In genomic region chr2:164939106-164939505, GRCm38 (mm10) we compare ENCODE assay signal across 8 mouse cellular contexts. TPM values are rescaled to one million over a fixed set of nuclear protein-coding genes. Genes with fewer than 3 reads are reported as not detected.
A peak's percentile ranks its signal among the peaks of the same experiment; 100 is the strongest.
DNase-seq lines count a peak whose midpoint lies in the region; ATAC-seq and TF ChIP-seq lines count a peak whose summit lies in the region.

No protein-coding gene starts in this region.

- peaks cover 70% of the 10 kb centered on the region for H3K27me3 ChIP-seq in heart, embryonic 12.5 days (replicated peaks)
- peaks cover 74% of the 10 kb centered on the region for H3K27me3 ChIP-seq in E14TG2a.4 (ENCODE audit: insufficient read depth, low read length)
- peaks cover 30% of the 10 kb centered on the region for H3K27me3 ChIP-seq in embryonic facial prominence, embryonic 12.5 days
- peaks cover 58% of the 10 kb centered on the region for H3K27me3 ChIP-seq in limb, embryonic 12.5 days

- no peak for ATAC-seq in heart, embryonic 12.5 days (ENCODE audit: insufficient number of reproducible peaks, low FRiP score)
- no peak for ATAC-seq in embryonic facial prominence, embryonic 12.5 days (ENCODE audit: insufficient number of reproducible peaks, insufficient read depth, low FRiP score, low TSS enrichment)
- ATAC-seq in limb, embryonic 12.5 days (ENCODE audit: insufficient number of reproducible peaks, insufficient read depth, low FRiP score, low TSS enrichment, low read depth), result no peak

- peak overlapping the region; percentile 40 for H3K4me3 ChIP-seq in heart, embryonic 12.5 days
- peak overlapping the region; percentile 61 for H3K4me3 ChIP-seq in E14TG2a.4 (replicated peaks; ENCODE audit: low read length)
- peak overlapping the region; percentile 29 for H3K4me3 ChIP-seq in embryonic facial prominence, embryonic 12.5 days
- H3K4me3 ChIP-seq in limb, embryonic 12.5 days (replicated peaks), result peak overlapping the region; percentile 35

- peaks cover 22% of the 10 kb centered on the region for H3K4me1 ChIP-seq in heart, embryonic 12.5 days (replicated peaks)
- peaks cover 55% of the 10 kb centered on the region for H3K4me1 ChIP-seq in E14TG2a.4 (replicated peaks; ENCODE audit: low read depth, low read length)
- peaks cover 42% of the 10 kb centered on the region for H3K4me1 ChIP-seq in embryonic facial prominence, embryonic 12.5 days
- peaks cover 42% of the 10 kb centered on the region for H3K4me1 ChIP-seq in limb, embryonic 12.5 days (replicated peaks)

- peak overlapping the region; percentile 52; the same call in 1 of the 2 replicates for H3K9ac ChIP-seq in heart, embryonic 12.5 days
- no peak overlapping the region; the same call in 1 of the 2 replicates for H3K9ac ChIP-seq in embryonic facial prominence, embryonic 12.5 days
- peak overlapping the region; percentile 34; the same call in 1 of the 2 replicates for H3K9ac ChIP-seq in limb, embryonic 12.5 days (replicated peaks)

- TF ChIP-seq CTCF in E14TG2a.4 (conservative IDR thresholded peaks at IDR 0.05; ENCODE audit: low read length), result no peak

- no peak for DNase-seq in heart, adult 9 months (ENCODE audit: low spot score in 2 of 2)
- no peak for DNase-seq in c-Kit-positive CD71-positive TER-119-positive erythroid progenitor cells, embryonic 14.5 days (ENCODE audit: low spot score)
- no peak for DNase-seq in layer of hippocampus, adult 9-11 months
- DNase-seq in frontal cortex, postnatal 10 days (ENCODE audit: low spot score in 2 of 2), result no peak

- H3K36me3 ChIP-seq in heart, embryonic 12.5 days, result no peaks in the 10 kb centered on the region
- H3K36me3 ChIP-seq in E14TG2a.4 (ENCODE audit: insufficient read depth, low read length), result no peaks in the 10 kb centered on the region
- H3K36me3 ChIP-seq in embryonic facial prominence, embryonic 12.5 days, result no peaks in the 10 kb centered on the region
- no peaks in the 10 kb centered on the region for H3K36me3 ChIP-seq in limb, embryonic 12.5 days

- peak overlapping the region; percentile 72 for H3K4me2 ChIP-seq in heart, embryonic 12.5 days
- H3K4me2 ChIP-seq in embryonic facial prominence, embryonic 12.5 days (replicated peaks), result peak overlapping the region; percentile 55
- peak overlapping the region; percentile 66 for H3K4me2 ChIP-seq in limb, embryonic 12.5 days

- WGBS in heart, embryonic 12.5 days, result 3% methylated on average over 11 of the region's 11 CpGs
- 2% methylated on average over 11 of the region's 11 CpGs for WGBS in embryonic facial prominence, embryonic 12.5 days
- 2% methylated on average over 11 of the region's 11 CpGs for WGBS in limb, embryonic 12.5 days

- no peaks in the 10 kb centered on the region for H3K9me3 ChIP-seq in heart, embryonic 12.5 days (replicated peaks)
- no peaks in the 10 kb centered on the region for H3K9me3 ChIP-seq in E14TG2a.4 (ENCODE audit: low read length)
- H3K9me3 ChIP-seq in embryonic facial prominence, embryonic 12.5 days, result no peaks in the 10 kb centered on the region
- no peaks in the 10 kb centered on the region for H3K9me3 ChIP-seq in limb, embryonic 12.5 days

- H3K27ac ChIP-seq in heart, embryonic 12.5 days (ENCODE audit: poor library complexity, severe bottlenecking), result no peak overlapping the region
- H3K27ac ChIP-seq in embryonic facial prominence, embryonic 12.5 days, result no peak overlapping the region
- no peak overlapping the region for H3K27ac ChIP-seq in limb, embryonic 12.5 days

RNA-seq across cellular contexts. Expression of gene Mmp9, which starts 1.5 kb away (rescaled TPM):
- 0.42 TPM in 2 replicates for polyA plus RNA-seq in heart, embryonic 12.5 days (2016; fragmentation: Nextera tagmentation; extraction: Ambion mirVana)
- 4.5 and 4.6 TPM in 2 replicates for polyA plus RNA-seq in embryonic facial prominence, embryonic 12.5 days (2016; fragmentation: Nextera tagmentation; extraction: Ambion mirVana)
- polyA plus RNA-seq in limb, embryonic 12.5 days (2016; fragmentation: Nextera tagmentation; extraction: Ambion mirVana), result 1.9 and 2.9 TPM in 2 replicates

RNA-seq across cellular contexts. Expression of gene Slc12a5, which starts 21.5 kb away (rescaled TPM):
- polyA plus RNA-seq in heart, embryonic 12.5 days (2016; fragmentation: Nextera tagmentation; extraction: Ambion mirVana), result 0.82 and 1.3 TPM in 2 replicates
- 1.9 and 2.0 TPM in 2 replicates for polyA plus RNA-seq in embryonic facial prominence, embryonic 12.5 days (2016; fragmentation: Nextera tagmentation; extraction: Ambion mirVana)
- 1.5 and 1.6 TPM in 2 replicates for polyA plus RNA-seq in limb, embryonic 12.5 days (2016; fragmentation: Nextera tagmentation; extraction: Ambion mirVana)

RNA-seq across cellular contexts. Expression of gene Zfp335, which starts 27.5 kb away (rescaled TPM):
- polyA plus RNA-seq in heart, embryonic 12.5 days (2016; fragmentation: Nextera tagmentation; extraction: Ambion mirVana), result 11.4 and 12.2 TPM in 2 replicates
- 16.9 and 17.4 TPM in 2 replicates for polyA plus RNA-seq in embryonic facial prominence, embryonic 12.5 days (2016; fragmentation: Nextera tagmentation; extraction: Ambion mirVana)
- 14.4 and 17.4 TPM in 2 replicates for polyA plus RNA-seq in limb, embryonic 12.5 days (2016; fragmentation: Nextera tagmentation; extraction: Ambion mirVana)
